Mouse (Mus musculus): ENCODE data around the gene Arsj. TPM values are rescaled to one million over a fixed set of nuclear protein-coding genes. Genes with fewer than 3 reads are reported as not detected.
A peak's percentile ranks its signal among the peaks of the same experiment; 100 is the strongest.

The Arsj gene
- total RNA-seq, 2 experiments from 2014 or later, result 2.9 to 3.3 TPM

DNA sequence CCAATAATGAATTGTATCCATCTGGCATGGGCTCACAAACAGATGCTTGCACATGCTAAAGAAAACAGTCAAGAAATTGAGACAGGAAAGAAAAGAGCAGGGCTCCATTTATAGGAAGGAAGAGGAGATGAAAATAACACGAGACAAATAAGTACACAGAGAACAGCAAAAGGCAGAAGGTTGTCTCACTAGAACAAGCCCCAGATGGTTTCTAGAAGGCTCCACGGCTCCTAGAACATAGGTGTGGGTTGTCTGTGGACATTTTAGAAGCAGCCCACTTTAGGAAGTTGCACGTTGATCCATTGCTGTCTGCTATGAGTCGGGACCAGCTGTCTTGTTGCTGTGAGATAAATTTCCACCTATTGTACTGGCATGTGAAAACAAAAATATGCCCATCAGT, 37.2 kb downstream of the Arsj start:
- peak; percentile 31 to 50 for DNase-seq (ENCODE audit: low spot score in 2 of 2)

DNA sequence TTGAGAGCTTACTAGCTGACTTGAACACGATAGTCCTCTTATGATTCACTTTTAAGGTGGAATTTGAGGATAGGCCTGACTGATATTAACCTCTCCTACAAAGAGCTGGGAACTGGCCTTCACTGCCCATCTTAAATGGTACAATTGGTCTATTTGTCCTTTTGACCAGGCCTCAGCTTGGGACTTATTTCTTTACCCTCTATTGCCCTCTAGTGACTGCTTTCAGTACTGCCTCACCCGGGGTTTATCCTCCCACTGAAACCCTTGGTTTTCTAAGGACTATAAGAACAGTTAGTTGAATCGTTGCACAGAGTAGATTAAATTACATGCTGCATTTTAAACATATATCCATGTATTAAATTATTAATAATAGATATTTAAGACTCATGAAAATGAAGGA, 39.4 kb downstream of the Arsj start:
- DNase-seq (ENCODE audit: low spot score in 2 of 2), result peak; percentile 61 to 81

DNA sequence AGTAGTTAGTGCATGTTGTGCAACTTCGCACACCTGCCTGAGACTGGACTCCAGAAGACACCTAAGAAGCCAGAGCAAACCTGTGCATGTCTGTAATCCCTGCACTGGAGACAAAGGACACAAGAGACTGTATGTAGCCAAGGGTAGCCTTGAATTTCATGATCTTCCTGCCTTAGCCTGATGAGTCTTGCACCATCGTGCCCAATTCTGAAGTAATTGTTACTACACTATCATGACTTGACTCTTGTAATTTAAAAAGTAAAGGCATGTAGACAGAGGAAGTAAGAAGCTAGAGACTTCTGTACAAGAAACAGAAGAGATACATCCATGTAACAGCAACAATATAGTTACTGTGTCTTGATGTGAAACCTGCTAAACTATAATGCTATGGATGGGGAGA, 40.7 kb downstream of the Arsj start:
- DNase-seq (ENCODE audit: low spot score in 2 of 2), result no peak

DNA sequence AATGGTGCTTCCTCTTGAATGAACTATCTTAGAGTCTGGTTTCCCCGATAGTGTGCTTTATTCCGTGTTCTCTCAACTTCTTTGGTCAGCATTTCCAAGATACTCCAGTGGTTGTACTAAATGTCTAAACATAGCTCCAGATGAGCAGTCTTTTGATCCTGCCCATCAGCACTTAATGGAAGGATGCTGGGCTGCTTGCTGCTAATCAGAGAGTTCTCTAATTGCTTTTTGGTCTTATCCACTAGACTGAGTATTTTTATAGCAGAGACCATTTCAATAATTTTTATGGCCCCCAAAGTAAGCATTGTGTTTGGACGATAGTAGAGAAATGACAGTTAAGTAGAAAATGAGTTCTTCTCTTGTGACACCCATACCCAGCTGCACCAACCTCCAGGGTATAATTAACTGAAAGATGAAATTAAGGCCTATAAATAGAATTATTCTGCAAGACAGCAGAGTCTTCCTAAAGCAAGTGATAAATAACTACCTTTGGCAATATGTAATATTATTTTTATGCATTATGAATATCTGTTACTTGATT, 67.1 kb downstream of the Arsj start:
- DNase-seq (ENCODE audit: low spot score in 2 of 2), result no peak

DNA sequence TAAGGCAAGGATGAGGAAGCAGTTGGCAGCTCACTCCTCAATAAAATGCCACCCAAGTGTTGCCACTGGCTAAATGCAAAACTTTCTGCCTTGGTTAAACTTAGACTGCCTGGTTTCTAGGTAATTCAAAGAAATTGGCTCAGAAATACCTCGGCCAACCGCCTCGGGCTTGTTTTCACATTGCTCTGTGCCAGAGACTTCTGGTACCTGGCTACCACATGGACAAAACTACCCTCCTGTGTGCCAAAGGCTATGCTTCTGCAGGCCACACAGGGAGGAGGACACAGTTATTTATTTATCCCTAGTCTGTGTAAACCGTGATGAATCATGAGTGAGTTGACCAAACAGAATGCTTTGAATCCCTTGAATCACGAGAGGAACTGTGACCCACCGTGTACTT, 75.8 kb downstream of the Arsj start:
- no peak for DNase-seq (ENCODE audit: low spot score in 2 of 2)

DNA sequence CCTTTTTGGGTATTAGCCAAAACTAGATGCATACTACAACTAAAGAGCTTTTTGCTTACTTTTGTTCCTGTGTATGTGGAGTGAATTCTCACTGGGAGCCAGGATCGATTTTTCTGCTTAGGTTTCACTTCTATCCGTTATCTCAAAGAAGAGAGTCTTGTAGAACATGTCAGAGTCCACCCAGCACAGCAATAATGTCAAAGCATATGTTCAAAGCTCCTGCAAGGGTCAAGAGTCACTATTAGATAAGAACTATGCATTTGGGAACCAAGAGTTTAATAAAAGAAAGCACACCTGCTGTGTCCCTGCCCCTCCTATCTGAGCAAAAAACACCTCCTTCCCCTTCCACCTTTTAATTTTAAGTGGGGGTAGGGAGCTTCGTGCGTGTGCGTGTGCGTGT, 85.6 kb downstream of the Arsj start:
- DNase-seq (ENCODE audit: low spot score in 2 of 2), result no peak

DNA sequence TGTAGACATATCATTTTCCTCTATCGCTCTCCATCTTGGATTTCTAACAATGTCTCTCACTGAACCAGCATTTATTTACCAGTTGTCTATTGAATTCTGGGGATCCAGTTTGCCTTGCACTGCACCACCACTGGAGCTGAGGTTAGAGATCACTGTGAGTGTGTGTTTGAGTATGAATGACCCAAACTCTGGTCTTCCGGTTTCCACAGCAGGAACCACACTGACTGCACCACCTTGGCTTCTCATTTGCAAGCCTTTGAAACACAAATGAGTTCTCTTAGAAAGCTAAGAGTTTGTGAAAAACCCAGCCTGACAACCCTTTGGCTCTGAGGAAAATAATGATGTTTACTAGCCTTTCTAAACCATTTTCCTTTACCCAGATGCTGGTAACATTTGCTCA, 86.0 kb downstream of the Arsj start:
- DNase-seq (ENCODE audit: low spot score in 2 of 2), result no peak

DNA sequence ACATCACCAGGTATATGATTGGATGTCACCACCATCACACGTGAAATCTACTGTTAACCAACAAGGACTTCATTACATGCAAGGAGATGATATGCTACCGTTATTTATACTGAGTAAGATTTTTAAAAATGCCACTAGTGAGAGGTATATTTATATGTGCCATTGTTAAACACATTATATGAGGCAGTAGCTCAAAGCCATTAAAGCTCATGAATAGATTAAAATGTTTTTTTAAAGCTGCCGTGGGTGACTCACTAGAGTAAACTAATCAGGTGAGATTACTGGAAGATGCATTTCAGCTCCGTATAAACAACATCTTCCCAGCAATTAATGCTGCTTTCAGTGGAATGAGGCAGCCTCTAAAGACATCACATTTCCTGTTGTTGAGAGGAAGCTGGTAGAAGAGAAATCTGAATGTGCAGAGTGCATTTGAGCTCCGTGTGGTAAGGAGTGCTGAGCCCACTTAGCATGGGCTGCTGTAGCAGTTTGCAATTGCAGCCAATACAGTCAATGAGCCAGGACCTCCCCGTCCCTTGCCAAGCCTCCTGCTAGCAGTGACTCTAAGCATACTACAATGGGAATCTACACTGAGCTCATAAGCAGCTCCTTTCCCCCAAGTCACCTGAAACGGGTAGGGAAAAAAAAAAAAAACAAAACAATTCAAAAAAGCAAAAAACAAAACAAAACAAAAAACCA, 92.5 kb downstream of the Arsj start:
- no peak for DNase-seq (ENCODE audit: low spot score in 2 of 2)

DNA sequence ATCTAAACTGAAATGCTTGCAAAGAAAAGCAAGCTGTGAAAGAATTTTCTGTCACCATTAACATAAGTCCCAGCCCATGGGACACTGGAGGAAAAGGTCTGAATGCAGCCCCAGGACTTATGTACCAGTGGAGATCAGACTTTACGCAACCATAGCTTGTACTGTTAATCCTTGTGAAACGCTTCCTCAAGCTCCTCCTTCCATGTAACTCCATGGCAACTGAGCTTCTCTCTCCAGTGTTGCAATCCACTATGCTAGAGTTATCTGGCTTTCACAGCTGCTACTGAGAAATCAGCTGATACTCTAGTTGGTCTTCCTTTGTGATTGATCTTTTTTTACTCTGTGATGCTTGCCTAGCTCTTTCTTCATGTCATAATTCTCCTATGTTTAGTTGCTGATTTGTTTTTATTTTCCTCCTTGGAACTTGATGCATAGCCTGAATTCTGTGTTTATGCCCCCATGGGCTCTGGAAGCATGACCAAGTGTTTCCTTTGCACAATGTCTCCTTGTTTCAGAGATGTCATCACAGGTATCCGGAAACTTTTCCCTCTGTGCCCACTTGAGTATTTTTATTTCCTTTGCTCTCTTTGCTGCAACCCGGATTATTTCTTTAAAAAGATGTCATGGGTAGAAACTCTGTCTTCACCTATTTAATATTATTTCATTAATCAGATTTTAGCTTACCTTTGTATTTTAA, 99.8 kb downstream of the Arsj start:
- no peak for DNase-seq (ENCODE audit: low spot score in 2 of 2)

DNA sequence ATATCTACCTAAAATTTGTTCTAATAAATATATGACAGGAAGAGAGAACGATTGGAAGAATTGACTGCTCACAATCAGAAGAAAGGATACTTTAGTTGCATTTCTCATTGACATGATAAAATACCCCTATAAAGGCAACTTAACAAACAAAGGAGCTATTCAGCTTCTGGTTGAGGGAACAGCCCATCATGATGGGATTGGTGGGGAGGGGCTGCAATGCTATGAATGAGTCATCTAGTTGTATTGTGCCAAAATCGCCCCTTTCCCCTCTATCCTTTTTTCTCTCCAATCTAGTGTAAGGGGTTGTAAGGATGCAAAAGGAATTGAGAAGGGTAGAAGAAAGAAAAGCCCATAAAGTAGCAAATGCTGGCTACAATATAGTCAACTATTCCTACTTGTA, 100.8 kb downstream of the Arsj start:
- DNase-seq (ENCODE audit: low spot score in 2 of 2), result no peak

Other genes with a start within 250 kb of the Arsj start
- gene Camk2d, start 232.6 kb downstream of the Arsj start, total RNA-seq (2021), result 100 to 1,000 TPM; 184 to 189 TPM